Mouse (Mus musculus): ENCODE results near the gene Dab2ip. TPM values are rescaled to one million over a fixed set of nuclear protein-coding genes. Genes with fewer than 3 reads are reported as not detected.

The Dab2ip gene
- polyA plus RNA-seq, 1 experiment from 2014 or later = 42.4 TPM

DNA sequence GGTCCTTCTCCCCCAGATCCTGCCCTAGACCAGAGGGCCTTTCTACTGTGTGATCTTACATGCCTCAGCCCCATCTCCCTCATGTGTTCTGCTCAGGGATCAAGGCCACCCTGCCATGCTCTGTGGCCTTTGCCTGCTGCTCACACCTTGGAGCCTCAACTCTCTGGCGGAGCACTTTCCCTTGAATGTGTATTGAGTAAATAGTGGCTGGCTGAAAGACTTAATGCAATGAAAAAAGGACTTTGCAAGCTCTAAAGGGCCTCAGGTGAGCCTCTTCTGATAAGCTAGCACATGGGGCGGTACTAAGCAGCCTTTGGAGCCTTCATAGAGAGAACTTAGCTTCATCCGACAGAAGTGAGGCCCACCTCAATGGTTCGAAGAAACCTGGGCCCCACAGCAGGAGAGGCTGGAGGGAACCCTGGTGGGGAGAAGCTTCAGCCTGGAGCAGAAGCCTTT, 9.7 kb downstream of the Dab2ip start:
- Histone ChIP-seq H3K27ac (ENCODE audit: low read depth, low read length) (no peak overlapping the region), H3K36me3 (ENCODE audit: control insufficient read depth, insufficient read depth, low read length) (no peaks in the 10 kb centered on the region), H3K9me3 (ENCODE audit: control insufficient read depth, low read length) (no peaks in the 10 kb centered on the region), H3K9ac (ENCODE audit: low read depth, low read length) (no peak overlapping the region), H3K27me3 (ENCODE audit: control insufficient read depth, insufficient read depth, low read length) (no peaks in the 10 kb centered on the region), H3K4me2 (replicated peaks; ENCODE audit: low read depth, low read length) (no peak overlapping the region), H3K4me1 (ENCODE audit: control insufficient read depth, insufficient read depth, low read length) (no peaks in the 10 kb centered on the region), H3K4me3 (ENCODE audit: low read length) (no peak overlapping the region)
- no peak for ATAC-seq (ENCODE audit: low FRiP score, low TSS enrichment)
- WGBS = 93% methylated on average over 4 of the region's 4 CpGs

GRCm38 (mm10) chr2:35570743-35571142, 12.7 kb downstream of the Dab2ip start:
- 78% methylated on average over 4 of the region's 4 CpGs for WGBS
- Histone ChIP-seq H3K36me3 (ENCODE audit: control insufficient read depth, insufficient read depth, low read length) (no peaks in the 10 kb centered on the region), H3K9me3 (ENCODE audit: control insufficient read depth, low read length) (no peaks in the 10 kb centered on the region), H3K27ac (ENCODE audit: low read depth, low read length) (no peak overlapping the region), H3K27me3 (ENCODE audit: control insufficient read depth, insufficient read depth, low read length) (no peaks in the 10 kb centered on the region), H3K9ac (ENCODE audit: low read depth, low read length) (no peak overlapping the region), H3K4me2 (replicated peaks; ENCODE audit: low read depth, low read length) (no peak overlapping the region), H3K4me1 (ENCODE audit: control insufficient read depth, insufficient read depth, low read length) (no peaks in the 10 kb centered on the region), H3K4me3 (ENCODE audit: low read length) (no peak overlapping the region)
- ATAC-seq (ENCODE audit: low FRiP score, low TSS enrichment) = no peak

DNA sequence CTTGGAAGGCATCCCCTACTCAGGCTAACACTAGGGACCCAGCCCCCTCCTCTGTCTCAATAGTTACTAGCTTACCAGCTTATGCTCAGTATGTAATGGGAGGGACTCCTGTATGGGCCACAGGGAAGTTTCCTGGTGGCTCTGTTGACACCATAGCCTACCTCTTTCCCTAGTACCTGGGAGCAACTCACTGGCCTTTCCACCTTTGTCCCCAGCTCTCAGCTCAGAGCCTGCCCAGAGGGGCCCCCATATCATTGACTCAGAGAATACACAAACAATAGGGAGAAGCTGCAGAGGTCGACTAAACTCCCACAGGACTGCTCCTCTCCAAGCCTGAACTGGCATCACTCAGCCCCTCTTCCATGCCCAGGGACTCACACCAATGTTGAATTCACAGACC, 16.6 kb downstream of the Dab2ip start:
- Histone ChIP-seq H3K36me3 (ENCODE audit: control insufficient read depth, insufficient read depth, low read length) (no peaks in the 10 kb centered on the region), H3K27ac (ENCODE audit: low read depth, low read length) (no peak overlapping the region), H3K4me2 (replicated peaks; ENCODE audit: low read depth, low read length) (no peak overlapping the region), H3K4me3 (ENCODE audit: low read length) (no peak overlapping the region), H3K9me3 (ENCODE audit: control insufficient read depth, low read length) (no peaks in the 10 kb centered on the region), H3K27me3 (ENCODE audit: control insufficient read depth, insufficient read depth, low read length) (no peaks in the 10 kb centered on the region), H3K9ac (ENCODE audit: low read depth, low read length) (no peak overlapping the region), H3K4me1 (ENCODE audit: control insufficient read depth, insufficient read depth, low read length) (no peaks in the 10 kb centered on the region)
- no peak for ATAC-seq (ENCODE audit: low FRiP score, low TSS enrichment)
- WGBS = 18% methylated on average over 1 of the region's 1 CpGs

- Histone ChIP-seq H3K4me1 (ENCODE audit: control insufficient read depth, insufficient read depth, low read length) (0 out of 2 replicates have a peak, but pooled peaks cover 7% of the 10 kb centered on the region), H3K9me3 (ENCODE audit: control insufficient read depth, low read length) (no peaks in the 10 kb centered on the region), H3K4me2 (replicated peaks; ENCODE audit: low read depth, low read length) (no peak overlapping the region), H3K36me3 (ENCODE audit: control insufficient read depth, insufficient read depth, low read length) (no peaks in the 10 kb centered on the region), H3K27me3 (ENCODE audit: control insufficient read depth, insufficient read depth, low read length) (no peaks in the 10 kb centered on the region; the same call in 1 of the 2 replicates), H3K4me3 (ENCODE audit: low read length) (no peak overlapping the region), H3K9ac (ENCODE audit: low read depth, low read length) (no peak overlapping the region), H3K27ac (ENCODE audit: low read depth, low read length) (no peak overlapping the region)
- 94% methylated on average over 3 of the region's 3 CpGs for WGBS
- ATAC-seq (ENCODE audit: low FRiP score, low TSS enrichment) = no peak
Measured at GRCm38 (mm10) chr2:35576675-35577074, 18.6 kb downstream of the Dab2ip start.

- WGBS = 59% methylated on average over 4 of the region's 4 CpGs
- no peak overlapping the region for H3K27ac ChIP-seq (ENCODE audit: low read depth, low read length)
- no peak for ATAC-seq (ENCODE audit: low FRiP score, low TSS enrichment)
- peaks cover 12% of the 10 kb centered on the region; the same call in 1 of the 2 replicates for H3K27me3 ChIP-seq (ENCODE audit: control insufficient read depth, insufficient read depth, low read length)
- H3K9me3 ChIP-seq (ENCODE audit: control insufficient read depth, low read length) = no peaks in the 10 kb centered on the region
- no peak overlapping the region for H3K9ac ChIP-seq (ENCODE audit: low read depth, low read length)
- 0 out of 2 replicates have a peak, but pooled peaks cover 14% of the 10 kb centered on the region for H3K4me1 ChIP-seq (ENCODE audit: control insufficient read depth, insufficient read depth, low read length)
- no peaks in the 10 kb centered on the region for H3K36me3 ChIP-seq (ENCODE audit: control insufficient read depth, insufficient read depth, low read length)
- H3K4me2 ChIP-seq (replicated peaks; ENCODE audit: low read depth, low read length) = no peak overlapping the region
- H3K4me3 ChIP-seq (ENCODE audit: low read length) = no peak overlapping the region
Measured at GRCm38 (mm10) chr2:35580111-35580510, 22.0 kb downstream of the Dab2ip start.

DNA sequence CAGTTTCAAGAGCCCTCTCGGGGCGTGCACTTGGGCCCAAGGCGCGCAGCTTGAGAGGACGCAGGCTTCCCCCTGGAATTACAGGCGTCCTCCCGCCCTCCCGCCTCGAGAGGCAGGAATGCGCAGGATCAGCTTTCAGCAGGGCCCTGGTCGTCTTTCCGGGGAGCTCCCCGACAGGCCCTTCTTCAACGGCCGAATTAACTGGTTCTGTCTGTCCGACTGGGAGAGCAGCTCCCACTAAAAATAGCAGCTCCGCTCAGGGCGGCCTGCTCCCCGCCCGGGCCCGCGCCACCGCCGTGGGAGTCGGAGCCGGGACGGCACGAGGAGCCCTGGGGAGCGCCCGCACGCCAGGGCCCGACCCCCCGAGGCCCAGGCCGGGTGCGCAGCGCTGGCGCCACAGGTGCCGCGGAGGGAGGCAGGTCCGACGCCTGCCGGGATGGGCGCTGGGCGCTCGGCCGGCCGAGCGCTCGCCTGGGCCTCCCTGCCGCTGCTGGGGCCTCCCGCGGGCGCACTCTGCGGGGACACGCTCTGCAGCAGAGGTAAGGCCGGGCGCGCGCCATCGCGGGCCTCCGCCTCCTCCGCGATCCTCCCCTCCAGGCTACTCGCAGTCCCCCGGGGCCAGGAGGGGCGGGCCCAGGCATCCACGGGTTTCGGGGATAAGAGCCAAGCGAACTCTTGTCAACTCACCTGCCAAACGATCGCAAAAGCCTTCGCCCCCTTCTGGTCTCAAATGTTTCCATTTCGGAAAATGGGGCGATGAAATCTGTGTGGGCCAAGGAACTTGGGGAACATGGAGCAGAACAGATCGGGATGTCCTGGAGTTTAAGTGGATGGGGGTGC, 23.7 kb downstream of the Dab2ip start:
- H3K4me1 ChIP-seq (ENCODE audit: control insufficient read depth, insufficient read depth, low read length) = 0 out of 2 replicates have a peak, but pooled peaks cover 14% of the 10 kb centered on the region
- no peaks in the 10 kb centered on the region for H3K36me3 ChIP-seq (ENCODE audit: control insufficient read depth, insufficient read depth, low read length)
- under 1% methylated on average over 73 of the region's 76 CpGs for WGBS
- peak overlapping the region; percentile 98 for H3K4me2 ChIP-seq (replicated peaks; ENCODE audit: low read depth, low read length)
- H3K27ac ChIP-seq (ENCODE audit: low read depth, low read length) = peak overlapping the region; percentile 51; the same call in 1 of the 2 replicates
- peak; percentile 73 for ATAC-seq (ENCODE audit: low FRiP score, low TSS enrichment)
- no peaks in the 10 kb centered on the region for H3K9me3 ChIP-seq (ENCODE audit: control insufficient read depth, low read length)
- H3K27me3 ChIP-seq (ENCODE audit: control insufficient read depth, insufficient read depth, low read length) = peaks cover 12% of the 10 kb centered on the region; the same call in 1 of the 2 replicates
- peak overlapping the region; percentile 56 for H3K4me3 ChIP-seq (ENCODE audit: low read length)
- peak overlapping the region; percentile 87 for H3K9ac ChIP-seq (ENCODE audit: low read depth, low read length)

- Histone ChIP-seq H3K9me3 (ENCODE audit: control insufficient read depth, low read length) (no peaks in the 10 kb centered on the region), H3K9ac (ENCODE audit: low read depth, low read length) (peak overlapping the region; percentile 87), H3K4me3 (ENCODE audit: low read length) (peak overlapping the region; percentile 56), H3K36me3 (ENCODE audit: control insufficient read depth, insufficient read depth, low read length) (no peaks in the 10 kb centered on the region), H3K27ac (ENCODE audit: low read depth, low read length) (no peak overlapping the region), H3K4me2 (replicated peaks; ENCODE audit: low read depth, low read length) (peak overlapping the region; percentile 98), H3K27me3 (ENCODE audit: control insufficient read depth, insufficient read depth, low read length) (peaks cover 12% of the 10 kb centered on the region; the same call in 1 of the 2 replicates), H3K4me1 (ENCODE audit: control insufficient read depth, insufficient read depth, low read length) (peaks cover 14% of the 10 kb centered on the region; the same call in 1 of the 2 replicates)
- peak; percentile 73 for ATAC-seq (ENCODE audit: low FRiP score, low TSS enrichment)
- 0% methylated on average over 19 of the region's 46 CpGs for WGBS
Measured at GRCm38 (mm10) chr2:35582341-35582941, 24.4 kb downstream of the Dab2ip start.

DNA sequence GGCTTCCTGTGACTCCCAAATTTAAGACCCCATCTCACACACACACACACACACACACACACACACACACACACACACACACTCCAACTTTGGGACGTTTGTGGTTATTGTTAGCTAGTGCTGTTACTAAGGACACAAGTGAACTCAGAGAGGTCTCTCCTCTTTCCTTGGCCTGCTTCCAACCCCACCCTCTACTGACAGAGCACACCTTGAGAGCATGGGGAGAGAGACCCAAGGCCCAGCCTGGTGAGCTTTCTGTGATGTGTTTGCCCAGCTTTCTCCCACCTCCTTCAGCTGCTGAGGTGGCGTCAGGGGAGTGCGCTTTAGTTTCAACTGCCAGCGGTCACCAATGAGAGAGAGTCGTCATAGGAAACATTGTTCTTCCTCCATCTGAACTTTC, 25.3 kb downstream of the Dab2ip start:
- H3K4me1 ChIP-seq (ENCODE audit: control insufficient read depth, insufficient read depth, low read length) = peaks cover 14% of the 10 kb centered on the region; the same call in 1 of the 2 replicates
- H3K9ac ChIP-seq (ENCODE audit: low read depth, low read length) = no peak overlapping the region
- WGBS = 64% methylated on average over 5 of the region's 5 CpGs
- H3K4me3 ChIP-seq (ENCODE audit: low read length) = peak overlapping the region; percentile 56; the same call in 1 of the 2 replicates
- no peak for ATAC-seq (ENCODE audit: low FRiP score, low TSS enrichment)
- no peaks in the 10 kb centered on the region for H3K9me3 ChIP-seq (ENCODE audit: control insufficient read depth, low read length)
- H3K27me3 ChIP-seq (ENCODE audit: control insufficient read depth, insufficient read depth, low read length) = peaks cover 12% of the 10 kb centered on the region; the same call in 1 of the 2 replicates
- H3K27ac ChIP-seq (ENCODE audit: low read depth, low read length) = no peak overlapping the region
- peak overlapping the region; percentile 98; the same call in 1 of the 2 replicates for H3K4me2 ChIP-seq (replicated peaks; ENCODE audit: low read depth, low read length)
- H3K36me3 ChIP-seq (ENCODE audit: control insufficient read depth, insufficient read depth, low read length) = no peaks in the 10 kb centered on the region

DNA sequence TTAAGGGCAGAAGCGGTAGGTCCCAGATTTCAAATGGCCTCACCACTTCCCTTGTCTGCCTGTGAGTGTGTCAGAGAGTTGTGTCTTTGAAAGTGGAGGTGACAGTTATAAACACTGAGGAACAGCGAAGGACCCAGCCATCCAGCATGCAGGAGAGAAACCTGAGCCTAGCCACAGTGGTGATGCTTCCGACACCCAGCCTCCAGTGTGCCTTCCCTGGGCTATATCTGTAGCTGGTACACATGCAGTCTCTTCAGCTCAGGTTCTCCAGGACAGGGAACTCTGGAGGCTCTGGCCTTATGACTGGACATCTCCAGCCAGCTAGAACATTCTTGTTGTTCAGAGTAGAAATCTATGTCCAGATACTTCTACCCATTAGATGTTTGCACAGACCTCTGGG, 25.9 kb downstream of the Dab2ip start:
- Histone ChIP-seq H3K4me1 (ENCODE audit: control insufficient read depth, insufficient read depth, low read length) (peaks cover 14% of the 10 kb centered on the region; the same call in 1 of the 2 replicates), H3K4me3 (ENCODE audit: low read length) (no peak overlapping the region), H3K27ac (ENCODE audit: low read depth, low read length) (no peak overlapping the region), H3K9me3 (ENCODE audit: control insufficient read depth, low read length) (no peaks in the 10 kb centered on the region), H3K36me3 (ENCODE audit: control insufficient read depth, insufficient read depth, low read length) (no peaks in the 10 kb centered on the region), H3K9ac (ENCODE audit: low read depth, low read length) (no peak overlapping the region), H3K27me3 (ENCODE audit: control insufficient read depth, insufficient read depth, low read length) (peaks cover 12% of the 10 kb centered on the region; the same call in 1 of the 2 replicates), H3K4me2 (replicated peaks; ENCODE audit: low read depth, low read length) (no peak overlapping the region)
- no peak for ATAC-seq (ENCODE audit: low FRiP score, low TSS enrichment)
- WGBS = 79% methylated on average over 3 of the region's 3 CpGs

Measured in kidney, embryonic 14.5 days (tissue).